Mouse (Mus musculus): Measurements from ENCODE around the gene Kcnip3. TPM values are rescaled to one million over a fixed set of nuclear protein-coding genes. Genes with fewer than 3 reads are reported as not detected.

Kcnip3 gene
- polyA plus RNA-seq, 1 experiment from 2014 or later, result 4.8 TPM

DNA sequence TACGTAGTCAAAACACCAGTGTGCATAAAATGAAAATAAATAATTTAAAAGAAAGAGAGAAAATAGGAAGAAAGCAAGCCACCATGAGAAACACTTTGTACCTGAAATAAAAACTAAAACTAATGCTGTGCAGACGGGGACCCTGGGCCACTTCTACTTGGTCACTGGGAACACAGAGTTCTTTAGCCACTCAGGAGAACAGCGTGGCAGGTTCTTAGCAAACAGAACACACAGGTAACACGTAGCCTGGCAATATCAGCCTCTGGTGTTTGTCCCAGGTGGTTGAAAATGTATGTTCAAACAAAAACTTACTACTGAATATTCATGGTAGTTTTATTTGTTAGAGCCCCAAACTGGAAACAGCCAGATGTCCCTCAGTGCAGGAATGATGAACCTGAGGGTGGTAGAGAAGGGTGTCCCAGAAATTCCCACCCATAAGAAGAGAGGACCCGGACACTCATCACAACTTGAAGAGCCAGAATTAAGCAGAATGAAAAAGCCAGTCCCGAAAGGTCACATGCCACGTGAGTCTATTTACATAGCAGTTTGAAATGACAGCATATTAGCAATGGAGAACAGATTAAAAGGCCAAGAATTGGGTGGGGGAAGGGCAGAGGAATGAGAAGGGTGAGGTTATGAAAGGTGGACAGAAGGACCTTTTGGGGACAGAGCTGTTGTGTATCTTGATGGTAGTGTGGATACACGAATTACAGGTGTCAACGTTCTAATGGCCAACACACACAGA is 7.3 kb downstream of the Kcnip3 start:
- no peak for ATAC-seq (ENCODE audit: insufficient number of reproducible peaks, low FRiP score, low TSS enrichment, low read depth)
- WGBS, result 80% methylated on average over 9 of the region's 9 CpGs

DNA sequence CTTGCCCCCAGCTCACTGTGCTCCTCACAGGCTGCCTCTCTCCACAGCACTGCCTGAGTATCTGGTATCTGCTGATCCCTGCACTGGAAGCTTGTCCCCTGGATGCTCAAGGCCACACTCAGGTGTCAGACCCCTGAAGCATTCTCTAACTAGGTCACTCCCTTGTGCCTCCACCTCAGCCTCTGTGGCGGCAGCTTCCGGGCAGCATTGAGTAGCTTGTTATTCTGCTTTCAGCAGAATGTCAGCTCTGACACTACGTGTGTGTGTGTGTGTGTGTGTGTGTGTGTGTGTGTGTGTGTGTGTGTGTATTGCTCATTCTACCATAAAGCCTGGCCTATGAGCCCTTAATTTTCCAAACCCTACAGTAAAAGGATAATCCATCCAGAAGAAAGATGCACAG is 8.7 kb downstream of the Kcnip3 start:
- H3K36me3 ChIP-seq, result no peaks in the 10 kb centered on the region
- no peak overlapping the region for H3K4me3 ChIP-seq (replicated peaks)
- 0 out of 2 replicates have a peak, but pooled peaks cover 7% of the 10 kb centered on the region for H3K4me1 ChIP-seq
- WGBS, result 53% methylated on average over 3 of the region's 3 CpGs
- H3K27ac ChIP-seq (replicated peaks), result no peak overlapping the region
- H3K4me2 ChIP-seq (replicated peaks), result no peak overlapping the region
- no peak overlapping the region for H3K9ac ChIP-seq
- no peaks in the 10 kb centered on the region for H3K9me3 ChIP-seq (replicated peaks)
- no peaks in the 10 kb centered on the region for H3K27me3 ChIP-seq
- ATAC-seq (ENCODE audit: insufficient number of reproducible peaks, low FRiP score, low TSS enrichment, low read depth), result no peak

More for the DNA sequence above, 7.3 kb downstream of the Kcnip3 start:
- Histone ChIP-seq H3K4me3 (replicated peaks) (no peak overlapping the region), H3K36me3 (no peaks in the 10 kb centered on the region), H3K4me2 (replicated peaks) (no peak overlapping the region), H3K9me3 (replicated peaks) (no peaks in the 10 kb centered on the region), H3K9ac (no peak overlapping the region), H3K4me1 (0 out of 2 replicates have a peak, but pooled peaks cover 10% of the 10 kb centered on the region), H3K27me3 (no peaks in the 10 kb centered on the region), H3K27ac (replicated peaks) (no peak overlapping the region)

DNA sequence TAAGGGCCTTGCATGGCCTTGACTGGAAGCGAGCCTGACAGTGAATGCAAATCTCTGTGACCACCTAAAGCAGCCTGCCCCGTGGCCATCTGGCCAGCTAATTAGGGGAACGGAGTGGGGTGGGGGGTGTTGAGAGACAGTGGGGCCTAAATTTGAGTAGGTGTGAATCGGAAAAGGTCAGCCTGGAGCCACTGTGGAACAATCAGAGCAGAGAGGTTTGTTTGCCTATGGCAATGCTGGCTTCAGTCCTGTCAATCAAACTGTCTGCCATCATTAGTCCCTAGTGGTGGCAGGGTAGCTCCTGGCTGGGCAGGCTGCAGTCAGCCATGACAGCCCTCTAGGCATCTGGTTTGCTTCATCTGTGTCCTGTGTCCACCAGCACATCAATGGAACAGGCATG is 10.5 kb downstream of the Kcnip3 start:
- Histone ChIP-seq H3K27me3 (no peaks in the 10 kb centered on the region), H3K9me3 (replicated peaks) (no peaks in the 10 kb centered on the region), H3K36me3 (no peaks in the 10 kb centered on the region), H3K4me1 (peaks cover 11% of the 10 kb centered on the region; the same call in 1 of the 2 replicates), H3K4me2 (replicated peaks) (no peak overlapping the region), H3K27ac (replicated peaks) (no peak overlapping the region), H3K9ac (no peak overlapping the region), H3K4me3 (replicated peaks) (no peak overlapping the region)
- WGBS, result 31% methylated on average over 4 of the region's 4 CpGs
- ATAC-seq (ENCODE audit: insufficient number of reproducible peaks, low FRiP score, low TSS enrichment, low read depth), result no peak

DNA sequence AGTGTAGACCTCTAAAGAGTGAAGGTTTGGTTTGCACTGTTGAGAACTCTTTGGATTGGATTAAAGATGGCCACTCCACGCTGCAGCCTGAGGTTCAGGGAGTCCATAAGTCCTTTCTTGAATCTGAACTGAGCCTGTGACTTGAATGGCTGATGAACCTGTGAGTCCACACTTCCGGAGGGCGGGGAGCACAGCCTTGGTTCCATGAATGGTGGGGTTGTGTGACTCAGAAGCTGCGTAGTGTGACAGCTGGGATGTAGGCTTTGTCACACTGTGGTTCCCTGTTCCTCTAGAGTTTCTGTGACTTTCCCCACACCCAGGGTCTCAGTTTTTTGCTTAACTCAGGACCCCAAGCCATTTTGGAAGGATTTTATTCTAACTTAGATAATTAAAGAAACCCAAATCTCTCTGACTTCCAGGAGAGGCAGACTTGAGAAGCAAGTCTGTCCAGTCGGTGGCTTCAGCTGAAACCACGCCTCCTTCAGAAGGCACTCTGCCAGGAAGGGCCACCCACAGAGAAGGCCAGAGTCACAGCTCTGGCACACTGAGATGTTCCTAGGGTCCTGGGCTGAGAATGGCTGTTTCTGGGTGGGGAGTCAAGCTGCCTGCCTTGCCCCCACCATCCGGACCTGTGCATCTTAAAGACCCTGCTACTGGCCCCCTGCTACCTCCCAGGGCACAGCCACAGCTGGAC is 13.8 kb downstream of the Kcnip3 start:
- Histone ChIP-seq H3K4me1 (peaks cover 11% of the 10 kb centered on the region; the same call in 1 of the 2 replicates), H3K27ac (replicated peaks) (peak overlapping the region; percentile 30; the same call in 1 of the 2 replicates), H3K9ac (no peak overlapping the region), H3K4me2 (replicated peaks) (no peak overlapping the region), H3K27me3 (no peaks in the 10 kb centered on the region), H3K9me3 (replicated peaks) (no peaks in the 10 kb centered on the region), H3K4me3 (replicated peaks) (no peak overlapping the region), H3K36me3 (no peaks in the 10 kb centered on the region)
- WGBS, result 51% methylated on average over 7 of the region's 7 CpGs
- ATAC-seq (ENCODE audit: insufficient number of reproducible peaks, low FRiP score, low TSS enrichment, low read depth), result no peak

DNA sequence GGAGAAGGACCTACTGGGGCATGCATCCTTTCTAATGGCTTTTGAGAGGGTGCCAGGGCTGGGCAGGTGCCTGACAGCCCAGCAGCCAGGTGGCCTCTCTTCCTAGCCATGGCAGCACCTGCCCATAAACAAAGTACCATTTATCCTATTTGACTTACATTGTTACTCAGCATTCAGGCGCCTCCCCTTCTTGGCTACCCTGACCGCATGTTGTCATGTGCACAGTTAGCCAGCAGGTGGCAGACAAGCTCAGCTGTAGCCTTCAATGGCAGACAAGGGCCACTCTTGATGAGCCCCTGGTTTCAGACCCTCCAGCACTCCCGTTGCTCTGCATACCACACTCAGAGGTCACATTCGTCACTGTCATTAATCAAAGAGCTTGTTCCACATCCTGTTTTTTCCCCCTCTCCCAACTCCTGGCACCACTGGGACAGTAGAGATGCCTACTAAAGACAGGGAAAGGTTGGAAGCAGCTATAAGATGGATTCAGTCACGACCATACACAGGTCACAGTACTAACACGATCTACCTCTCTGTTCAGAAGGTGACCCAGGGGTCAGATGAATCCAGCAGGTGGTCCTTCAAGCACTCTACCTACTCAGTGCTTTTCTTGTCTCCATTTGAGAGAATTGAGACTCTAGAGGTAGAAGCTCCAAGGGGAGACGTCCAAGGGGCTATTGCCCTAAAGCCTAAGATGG is 14.7 kb downstream of the Kcnip3 start:
- H3K27me3 ChIP-seq, result peaks cover 3% of the 10 kb centered on the region
- no peaks in the 10 kb centered on the region for H3K36me3 ChIP-seq
- H3K4me3 ChIP-seq (replicated peaks), result no peak overlapping the region
- H3K4me1 ChIP-seq, result peaks cover 11% of the 10 kb centered on the region; the same call in 1 of the 2 replicates
- 29% methylated on average over 7 of the region's 7 CpGs for WGBS
- no peaks in the 10 kb centered on the region for H3K9me3 ChIP-seq (replicated peaks)
- H3K27ac ChIP-seq (replicated peaks), result peak overlapping the region; percentile 23; the same call in 1 of the 2 replicates
- H3K4me2 ChIP-seq (replicated peaks), result no peak overlapping the region
- no peak for ATAC-seq (ENCODE audit: insufficient number of reproducible peaks, low FRiP score, low TSS enrichment, low read depth)
- H3K9ac ChIP-seq, result no peak overlapping the region

DNA sequence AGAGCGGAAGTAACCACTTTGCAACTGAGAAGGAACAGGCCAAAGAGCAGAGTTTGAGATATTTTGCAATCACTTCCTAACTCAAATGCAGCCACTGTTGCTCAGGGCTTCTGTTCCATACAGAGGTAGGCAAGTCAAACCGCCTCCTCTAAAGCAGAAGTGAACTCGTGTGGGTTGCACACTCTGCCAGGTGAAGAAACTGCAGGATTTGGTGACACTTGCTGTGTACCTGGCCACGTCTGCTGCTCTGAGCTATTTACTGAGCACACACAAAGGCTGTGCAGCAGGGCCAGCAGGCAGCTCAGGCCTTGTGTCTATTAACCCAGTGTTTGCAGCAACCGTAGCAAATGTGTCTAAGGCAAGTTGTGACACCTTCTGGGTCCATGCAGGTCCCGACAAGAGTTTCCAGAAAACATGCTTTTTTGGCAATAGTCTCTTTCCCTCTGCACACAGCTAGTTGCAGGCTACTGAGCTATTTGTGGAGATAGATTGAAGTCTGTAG is 15.7 kb downstream of the Kcnip3 start:
- Histone ChIP-seq H3K9ac (no peak overlapping the region), H3K4me3 (replicated peaks) (no peak overlapping the region), H3K27ac (replicated peaks) (peak overlapping the region; percentile 69), H3K36me3 (no peaks in the 10 kb centered on the region), H3K27me3 (peaks cover 4% of the 10 kb centered on the region), H3K9me3 (replicated peaks) (no peaks in the 10 kb centered on the region), H3K4me1 (peaks cover 10% of the 10 kb centered on the region; the same call in 1 of the 2 replicates), H3K4me2 (replicated peaks) (no peak overlapping the region)
- ATAC-seq (ENCODE audit: insufficient number of reproducible peaks, low FRiP score, low TSS enrichment, low read depth), result no peak
- 66% methylated on average over 6 of the region's 6 CpGs for WGBS

DNA sequence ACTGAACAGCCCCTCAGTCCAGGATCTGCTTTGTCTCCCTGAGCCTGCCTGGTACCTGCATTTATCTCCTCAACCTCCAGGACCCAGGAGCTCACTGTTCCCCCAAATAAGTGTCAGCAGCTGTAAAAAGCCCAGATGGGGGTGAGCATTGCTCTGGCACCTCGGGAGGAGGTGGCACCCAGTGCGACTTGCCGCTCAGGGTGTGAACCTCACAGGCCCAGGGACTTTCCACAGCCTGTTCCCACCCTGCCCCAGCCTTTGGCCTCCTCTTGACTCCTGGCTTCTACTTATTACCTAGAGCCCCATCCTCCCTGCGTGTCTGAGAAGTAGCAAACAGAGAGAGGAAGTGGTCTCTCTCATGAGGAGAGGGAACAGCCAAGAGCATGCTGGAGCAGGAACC is 16.7 kb downstream of the Kcnip3 start:
- Histone ChIP-seq H3K4me2 (replicated peaks) (no peak overlapping the region), H3K27ac (replicated peaks) (0 out of 2 replicates have a peak overlapping the region, but pooled peaks have one; percentile 58), H3K9me3 (replicated peaks) (no peaks in the 10 kb centered on the region), H3K9ac (no peak overlapping the region), H3K4me1 (peaks cover 7% of the 10 kb centered on the region; the same call in 1 of the 2 replicates), H3K4me3 (replicated peaks) (no peak overlapping the region), H3K36me3 (no peaks in the 10 kb centered on the region), H3K27me3 (peaks cover 4% of the 10 kb centered on the region)
- 65% methylated on average over 4 of the region's 4 CpGs for WGBS
- no peak for ATAC-seq (ENCODE audit: insufficient number of reproducible peaks, low FRiP score, low TSS enrichment, low read depth)

DNA sequence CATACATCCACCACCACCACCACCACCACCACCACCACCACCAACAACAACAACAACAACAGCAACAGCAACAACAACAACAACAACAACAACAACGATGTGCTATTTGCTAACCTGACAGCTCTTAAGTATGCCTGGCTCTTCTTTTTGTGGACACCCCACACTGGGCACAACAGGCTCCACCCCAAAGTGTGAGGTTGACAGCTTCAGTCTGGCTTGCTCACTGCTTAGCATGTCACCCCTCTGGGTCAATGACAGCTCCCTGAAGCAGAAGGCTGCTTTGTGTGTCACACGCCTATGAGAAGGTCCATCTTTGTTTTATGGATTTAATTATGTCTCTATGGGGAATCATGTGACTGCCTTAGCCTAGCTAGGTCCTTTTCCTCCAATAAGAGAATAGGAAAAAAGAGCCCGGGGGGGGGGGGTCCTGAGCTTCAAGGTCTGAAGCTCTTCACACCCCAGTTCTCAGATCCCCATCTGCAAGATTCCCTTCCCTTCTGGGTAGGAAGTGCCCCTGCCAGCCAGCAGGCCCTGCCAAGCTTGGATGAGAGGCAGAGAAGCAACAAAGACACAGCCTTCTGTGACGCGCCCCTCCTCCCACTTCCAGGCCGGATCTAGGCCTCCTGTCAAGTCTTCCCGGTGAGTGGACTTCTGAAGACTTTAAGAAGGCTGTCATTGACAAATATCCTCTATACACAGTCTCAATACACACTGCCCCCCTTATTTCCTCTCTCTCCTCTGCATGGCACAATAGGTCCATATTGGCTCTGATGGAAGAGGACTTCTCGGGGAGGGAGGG is 17.9 kb downstream of the Kcnip3 start:
- peaks cover 7% of the 10 kb centered on the region for H3K27me3 ChIP-seq
- H3K4me3 ChIP-seq (replicated peaks), result no peak overlapping the region
- no peaks in the 10 kb centered on the region for H3K9me3 ChIP-seq (replicated peaks)
- no peaks in the 10 kb centered on the region for H3K36me3 ChIP-seq
- H3K4me2 ChIP-seq (replicated peaks), result no peak overlapping the region
- no peak overlapping the region for H3K9ac ChIP-seq
- no peak for ATAC-seq (ENCODE audit: insufficient number of reproducible peaks, low FRiP score, low TSS enrichment, low read depth)
- WGBS, result 57% methylated on average over 8 of the region's 8 CpGs
- H3K4me1 ChIP-seq, result peaks cover 3% of the 10 kb centered on the region; the same call in 1 of the 2 replicates
- no peak overlapping the region for H3K27ac ChIP-seq (replicated peaks)

DNA sequence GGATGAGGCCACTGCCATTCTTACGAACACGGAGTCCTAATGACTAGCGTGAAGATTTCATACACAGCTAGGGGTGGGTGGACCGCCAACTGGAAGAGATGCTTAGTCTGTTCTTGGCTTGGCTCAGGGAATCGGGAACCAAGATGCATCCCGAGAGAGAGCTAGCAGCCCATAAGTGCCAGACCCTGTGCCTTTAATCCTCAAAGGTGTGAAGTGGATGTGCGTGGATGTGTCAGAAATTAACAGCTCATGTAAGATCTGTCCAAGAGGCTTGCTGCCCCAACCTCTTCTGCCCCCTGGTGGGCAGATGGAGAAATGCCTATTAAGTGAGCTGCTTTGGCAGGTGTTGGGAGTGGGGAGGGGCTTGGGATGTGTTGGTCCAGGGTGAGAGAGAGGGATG is 20.8 kb downstream of the Kcnip3 start:
- Histone ChIP-seq H3K4me3 (replicated peaks) (no peak overlapping the region), H3K4me2 (replicated peaks) (no peak overlapping the region), H3K9me3 (replicated peaks) (no peaks in the 10 kb centered on the region), H3K27ac (replicated peaks) (no peak overlapping the region), H3K36me3 (no peaks in the 10 kb centered on the region), H3K4me1 (no peaks in the 10 kb centered on the region), H3K27me3 (peaks cover 7% of the 10 kb centered on the region), H3K9ac (no peak overlapping the region)
- no peak for ATAC-seq (ENCODE audit: insufficient number of reproducible peaks, low FRiP score, low TSS enrichment, low read depth)
- 64% methylated on average over 7 of the region's 7 CpGs for WGBS

DNA sequence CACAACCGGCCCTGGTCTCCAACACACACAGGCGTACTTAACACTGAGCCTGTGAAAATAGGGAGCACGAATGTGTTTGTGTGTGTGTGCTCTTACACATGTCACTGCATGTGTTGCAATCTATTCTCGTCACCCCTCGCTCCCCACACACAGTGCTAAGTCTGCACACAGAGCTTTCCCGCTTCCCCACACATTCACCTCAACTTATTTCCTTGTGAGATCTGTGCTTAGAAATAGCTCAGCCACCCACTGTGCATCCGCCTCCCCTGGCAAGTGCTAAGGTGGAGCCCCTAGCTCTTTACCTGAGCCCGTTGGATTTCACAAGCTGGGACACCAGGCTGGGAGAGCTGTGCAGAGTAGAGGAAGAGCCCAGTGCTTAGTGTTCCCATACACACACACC is 23.1 kb downstream of the Kcnip3 start:
- H3K9ac ChIP-seq, result no peak overlapping the region
- no peaks in the 10 kb centered on the region for H3K4me1 ChIP-seq
- no peak overlapping the region for H3K27ac ChIP-seq (replicated peaks)
- no peak overlapping the region for H3K4me3 ChIP-seq (replicated peaks)
- H3K27me3 ChIP-seq, result peaks cover 7% of the 10 kb centered on the region
- H3K36me3 ChIP-seq, result no peaks in the 10 kb centered on the region
- whole genome bisulfite sequencing, result 58% methylated on average over 8 of the region's 8 CpGs
- no peak overlapping the region for H3K4me2 ChIP-seq (replicated peaks)
- no peaks in the 10 kb centered on the region for H3K9me3 ChIP-seq (replicated peaks)
- ATAC-seq (ENCODE audit: insufficient number of reproducible peaks, low FRiP score, low TSS enrichment, low read depth), result no peak
